Mouse (Mus musculus) T-cell, adult 66 days (primary cell): Measurements from ENCODE around the gene Tmem119. TPM values are rescaled to one million over a fixed set of nuclear protein-coding genes. Genes with fewer than 3 reads are reported as not detected.

Experiments used
- total RNA-seq, 2 experiments: library from RNA; stranded (reverse); gene quantifications; 3 replicates in 1 of 2; 4 replicates in 1 of 2; pipeline ENCODE4 v1.2.4; 2023

Tmem119 gene
- total RNA-seq = not detected

GRCm38 (mm10) chr5:113800280-113800679 is at the start of gene Tmem119:
Gene Tmem119, minus strand, starts transcription at chr5:113800516.

GRCm38 (mm10) chr5:113832490-113832901 is 32.2 kb upstream of the Tmem119 start, which contains the start of gene Selplg:
Gene Selplg, minus strand, starts transcription at chr5:113832644.

DNA sequence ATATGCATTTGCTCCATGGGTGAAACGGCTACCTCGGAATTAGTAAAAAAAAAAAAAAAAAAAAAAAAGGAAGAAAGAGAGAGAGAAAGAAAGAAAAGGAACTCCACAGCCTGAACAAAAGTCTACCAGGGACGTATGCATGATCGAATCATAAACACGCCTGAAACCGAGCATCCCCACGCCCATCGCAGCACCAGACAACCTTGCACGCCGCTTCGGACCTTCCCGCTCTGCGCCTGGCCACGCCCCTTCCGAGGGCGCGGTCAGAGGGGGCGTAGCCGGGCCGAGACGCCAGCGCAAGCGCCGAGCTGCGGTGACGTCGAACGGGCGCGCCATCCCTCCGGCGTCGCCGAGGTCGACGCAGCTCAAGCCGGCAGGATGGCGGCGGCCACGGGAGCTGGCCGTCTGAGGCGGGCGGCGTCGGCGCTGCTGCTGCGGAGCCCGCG is 27.8 kb downstream of the Tmem119 start, which contains the start of the genes Sart3 and Iscu:
Sart3 (minus strand) TSS at position 61 of the 446 bp plus-strand sequence.
Iscu (plus strand) TSS at position 299 of the 446 bp plus-strand sequence.

Other genes starting within 250 kb of the Tmem119 start
- 1 to 10 TPM in 1 of 2 experiments, under 1 TPM in 1; 0.33 to 1.5 TPM for gene Cmklr1, start 150.1 kb downstream of the Tmem119 start, total RNA-seq
- not detected for gene 1700069L16Rik, start 75.7 kb downstream of the Tmem119 start, total RNA-seq
- gene Ficd, start 64.7 kb downstream of the Tmem119 start, total RNA-seq = 1 to 10 TPM; 4.9 to 6.8 TPM
- 10 to 100 TPM; 65.5 to 66.0 TPM for gene Sart3, start 28.0 kb downstream of the Tmem119 start, total RNA-seq
- gene Iscu, start 27.8 kb downstream of the Tmem119 start, total RNA-seq = 10 to 100 TPM; 46.8 to 49.2 TPM
- gene Selplg, start 32.1 kb upstream of the Tmem119 start, total RNA-seq = 100 to 1,000 TPM; 442 to 482 TPM
- gene Coro1c, start 108.2 kb upstream of the Tmem119 start, total RNA-seq = 10 to 100 TPM; 70.3 to 76.0 TPM
- 10 to 100 TPM; 29.8 to 41.5 TPM for gene Ssh1, start 193.4 kb upstream of the Tmem119 start, total RNA-seq
- not detected for gene Dao, start 203.2 kb upstream of the Tmem119 start, total RNA-seq